Mouse (Mus musculus) embryo, embryonic 11 days (tissue): ENCODE measurements around the gene Ccnh.
A peak's percentile ranks its signal among the peaks of the same experiment; 100 is the strongest.
"Not testable (repeated sequence)": the region's sequence is repeated elsewhere in the genome, so short reads cannot be mapped to it uniquely, and the experiment has no call there.

Experiments
- DNase-seq: peaks from one replicate; pipeline ENCODE4 v3.0.0-alpha.2; 2015

The Ccnh gene

DNA sequence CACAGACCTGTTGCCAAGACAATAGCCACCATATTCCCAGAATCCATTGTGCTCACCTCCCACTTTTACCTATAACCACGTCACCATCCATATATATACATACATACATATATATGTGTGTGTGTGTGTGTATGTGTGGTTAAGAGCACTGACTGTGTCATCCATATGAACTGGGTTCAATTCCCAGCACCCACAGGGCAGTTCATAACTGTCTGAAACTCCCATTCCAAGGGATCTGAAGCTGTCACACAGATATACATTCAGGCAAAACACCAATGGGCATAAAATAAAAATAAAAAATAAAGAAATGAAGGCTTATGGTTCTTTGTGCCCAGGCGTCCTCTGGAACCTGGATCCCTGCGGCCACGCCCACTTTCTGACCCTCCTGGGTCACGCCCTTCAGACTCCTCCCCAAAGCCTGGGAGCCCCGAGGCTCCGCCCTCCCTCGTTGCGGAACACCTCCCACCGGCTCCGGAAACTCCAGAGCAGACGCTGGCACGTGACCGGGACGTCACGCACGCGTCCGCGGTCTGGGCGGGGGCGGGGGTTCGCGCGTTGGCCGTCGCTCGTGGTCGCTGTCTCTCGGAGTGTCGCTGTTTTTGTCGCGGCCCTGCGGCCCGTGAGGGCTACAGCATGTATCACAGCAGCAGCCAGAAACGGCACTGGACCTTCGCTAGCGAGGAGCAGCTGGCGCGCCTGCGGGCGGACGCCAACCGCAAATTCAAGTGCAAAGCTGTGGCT, at the start of gene Ccnh:
Ccnh (plus strand) TSS at position 506 of the 741 bp plus-strand sequence.
- DNase-seq: peak; percentile 96

DNA sequence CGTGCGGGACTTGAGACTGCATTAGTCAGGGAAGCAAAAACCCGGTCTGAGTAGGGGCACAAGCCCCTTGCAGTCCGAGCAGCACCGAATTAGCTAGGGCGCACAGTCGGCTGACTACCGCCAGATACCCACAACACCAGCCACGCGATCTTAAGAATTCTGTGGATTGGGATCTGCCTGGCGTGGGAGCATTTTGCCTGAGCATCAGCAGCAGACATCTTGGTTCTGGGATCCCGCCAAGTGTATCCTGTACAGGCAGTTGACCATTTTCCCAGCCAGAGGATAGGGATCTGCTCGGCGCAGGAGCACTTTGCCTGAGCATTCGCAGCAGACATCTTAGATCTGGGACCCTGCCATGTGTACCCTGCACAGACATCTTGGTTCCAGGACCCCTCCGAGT, 45.8 kb upstream of the Ccnh start:
- not testable (repeated sequence) for DNase-seq

DNA sequence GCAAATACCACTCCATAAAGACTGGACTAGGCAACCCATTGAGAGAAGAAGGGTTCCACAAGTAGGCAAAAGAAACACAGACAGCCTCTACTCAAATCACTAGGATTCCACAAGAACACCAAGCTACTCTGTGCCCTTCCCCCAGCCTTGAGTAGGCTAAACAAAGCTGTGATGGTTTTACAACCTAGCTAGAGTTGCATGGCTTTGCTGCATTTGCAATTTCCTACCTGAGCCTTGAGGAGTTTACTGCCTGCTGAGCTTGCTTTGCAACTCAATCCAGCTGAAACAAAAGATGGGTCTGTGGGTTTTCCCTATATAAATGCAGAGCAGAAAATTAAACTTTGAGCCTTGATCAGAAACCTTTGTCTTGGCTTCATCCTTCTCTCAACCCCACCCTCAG, 42.7 kb upstream of the Ccnh start:
- DNase-seq: no peak

DNA sequence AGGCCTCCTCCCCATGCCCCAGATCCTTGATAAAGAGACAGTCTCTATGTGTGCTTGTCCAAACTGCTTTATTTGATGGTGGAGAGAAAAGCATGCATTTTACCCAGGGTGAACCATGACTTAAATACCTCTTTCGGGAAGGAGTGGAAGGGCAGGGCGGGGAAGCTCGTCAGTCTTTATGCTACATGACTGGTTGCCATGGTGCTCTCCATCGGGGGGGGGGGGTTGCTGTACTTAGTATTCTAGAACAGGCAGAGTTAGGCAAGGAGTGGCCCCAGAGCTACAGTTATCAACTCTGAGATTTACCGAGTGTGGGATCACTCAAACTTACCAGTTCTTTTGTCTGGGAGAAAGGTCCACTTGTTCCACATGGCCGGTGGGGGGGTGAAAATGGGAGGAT, 34.5 kb upstream of the Ccnh start:
- DNase-seq: no peak

DNA sequence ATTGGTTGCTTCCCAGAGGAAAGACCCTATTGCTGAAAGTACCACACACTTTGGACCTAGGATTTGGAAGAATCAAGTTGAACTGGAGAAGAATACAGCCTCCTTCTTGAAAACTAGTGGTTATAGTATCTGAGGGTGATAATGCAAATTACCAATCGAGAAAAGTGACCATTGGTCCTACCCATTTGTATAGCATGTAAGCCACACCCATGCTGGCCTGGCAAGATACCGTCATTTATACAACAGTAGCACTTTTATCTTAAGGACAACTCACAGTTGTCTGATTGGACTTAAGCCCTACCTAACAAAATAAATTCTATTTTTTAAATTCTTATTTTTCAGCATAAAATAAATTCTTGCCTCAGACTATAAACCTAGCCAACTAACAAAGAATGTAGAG, 29.2 kb upstream of the Ccnh start:
- DNase-seq: no peak

DNA sequence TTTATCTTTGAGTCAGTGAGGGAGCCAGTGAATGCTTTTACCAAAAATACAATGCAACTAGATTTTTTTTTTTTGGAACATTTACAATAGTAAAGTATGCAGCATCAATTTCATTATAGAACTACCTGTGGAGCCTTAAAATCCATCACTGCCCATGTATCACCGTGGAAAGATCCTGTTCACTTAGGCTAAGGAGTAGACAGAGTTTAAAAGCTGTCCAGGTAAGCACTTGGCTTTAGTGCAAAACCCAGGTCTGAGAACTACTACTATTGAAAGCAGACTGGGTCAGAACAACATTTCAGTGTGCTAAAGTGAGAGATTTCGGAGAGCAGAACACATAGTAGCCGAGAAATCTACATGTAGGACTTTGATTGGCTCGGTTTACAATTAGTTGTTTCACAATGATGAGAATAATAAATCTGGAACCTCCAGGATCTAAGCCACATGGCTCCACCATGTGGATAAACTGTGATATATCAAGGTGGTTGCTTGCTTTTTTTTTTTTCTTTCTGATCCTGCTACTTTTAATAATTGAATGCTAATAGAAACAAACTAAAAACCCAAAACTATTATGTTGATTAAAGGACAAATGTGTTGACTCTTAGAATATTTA, 24.6 kb upstream of the Ccnh start:
- peak; percentile 13 for DNase-seq

DNA sequence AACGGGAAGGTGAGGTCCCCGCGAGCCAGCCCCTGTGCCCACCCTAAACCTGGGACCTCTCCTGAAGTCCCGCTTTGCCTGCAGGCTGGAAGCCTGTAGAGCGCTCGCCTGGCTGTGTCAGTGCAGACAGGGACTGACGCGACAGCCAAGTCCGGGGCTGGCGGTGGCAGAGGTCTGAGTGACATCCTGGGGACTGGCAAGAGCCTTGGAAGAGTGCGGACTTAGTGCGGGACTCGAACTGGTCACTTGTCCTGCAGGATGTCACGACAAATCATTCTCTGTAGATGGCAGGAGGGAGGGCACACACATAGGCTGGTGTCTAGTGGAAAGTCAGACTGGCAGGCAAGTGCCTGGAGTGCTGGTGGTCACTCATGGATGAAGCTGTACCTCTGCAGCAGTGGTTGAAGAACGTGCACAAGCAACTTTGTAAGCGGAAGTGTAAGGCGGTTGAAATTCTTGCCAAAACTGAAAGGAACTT, 475 bp downstream of the Ccnh start:
- no peak for DNase-seq

DNA sequence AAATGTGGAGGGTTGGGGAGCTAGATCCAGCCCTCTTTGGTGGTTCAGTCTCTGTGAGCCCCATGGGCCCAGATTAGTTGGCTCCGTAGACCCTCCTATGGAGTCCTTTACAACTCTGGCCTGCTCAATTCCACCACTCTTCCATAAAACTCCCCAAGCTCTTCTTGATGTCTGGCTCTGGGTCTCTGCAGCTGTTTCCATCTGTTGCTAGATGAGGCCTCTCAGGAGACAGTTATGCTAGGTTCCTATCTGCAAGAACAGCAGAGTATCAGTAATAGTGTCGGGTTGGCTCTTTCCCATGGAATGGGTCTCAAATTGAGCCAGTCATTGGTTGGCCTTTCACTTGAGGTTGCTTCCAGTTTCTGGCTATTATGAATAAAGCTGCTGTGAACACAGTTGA, 2.0 kb downstream of the Ccnh start:
- DNase-seq: no peak

DNA sequence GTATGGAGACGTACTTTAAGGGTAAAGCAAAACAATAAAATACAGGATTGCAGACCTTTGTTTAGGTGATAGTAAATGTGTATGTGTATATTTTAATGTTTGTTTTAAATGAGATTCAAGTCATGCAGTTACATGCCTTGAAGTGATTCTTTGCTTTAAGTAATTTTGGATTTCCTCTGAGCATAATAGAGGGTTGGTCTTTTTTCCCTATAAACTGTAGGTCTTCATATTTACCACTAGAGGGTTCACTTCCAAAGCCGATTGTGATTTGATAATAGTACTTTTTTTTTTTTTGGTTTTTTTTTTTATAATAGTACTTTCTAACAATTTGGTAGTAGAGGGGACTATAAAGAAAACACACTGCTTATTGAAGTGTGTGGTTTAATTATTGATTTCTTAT, 18.3 kb downstream of the Ccnh start:
- peak; percentile 2 for DNase-seq

DNA sequence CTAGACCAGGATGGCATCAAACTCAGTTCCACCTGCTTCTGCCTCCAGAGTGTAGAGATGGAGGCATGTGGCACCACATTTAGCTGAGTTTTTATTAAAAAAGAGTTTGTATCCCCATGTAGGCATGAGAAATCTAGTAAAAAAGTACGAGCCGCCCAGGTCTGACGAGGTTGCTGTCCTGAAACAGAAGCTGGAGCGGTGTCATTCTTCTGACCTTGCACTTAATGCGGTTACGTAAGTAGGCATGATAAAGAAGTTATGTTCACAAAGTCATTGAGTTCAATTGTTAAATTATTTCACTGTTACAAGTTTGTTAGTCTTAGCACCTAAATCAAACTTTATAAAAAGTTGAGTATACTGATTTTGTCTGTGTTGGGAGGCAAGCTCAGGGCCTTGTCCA, 19.4 kb downstream of the Ccnh start:
- no peak for DNase-seq

DNA sequence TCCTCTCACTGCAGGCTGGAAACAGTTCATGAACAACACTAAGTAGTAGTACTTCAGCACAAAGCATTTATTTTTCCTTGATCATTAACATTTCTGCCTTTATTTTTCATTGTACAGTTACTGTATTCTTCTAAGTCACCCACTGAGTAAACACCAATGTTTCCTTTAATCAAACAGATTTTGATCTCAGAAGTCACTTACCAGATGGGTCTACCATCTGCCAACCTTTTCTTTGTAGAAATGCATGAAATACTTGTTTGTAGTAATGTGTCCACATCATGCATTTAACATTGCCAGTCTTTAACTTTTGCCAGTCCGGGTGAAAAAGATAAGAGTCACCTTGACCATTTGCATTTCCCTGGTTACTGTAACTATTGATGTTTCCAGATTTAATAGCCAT, 21.1 kb downstream of the Ccnh start:
- no peak for DNase-seq

DNA sequence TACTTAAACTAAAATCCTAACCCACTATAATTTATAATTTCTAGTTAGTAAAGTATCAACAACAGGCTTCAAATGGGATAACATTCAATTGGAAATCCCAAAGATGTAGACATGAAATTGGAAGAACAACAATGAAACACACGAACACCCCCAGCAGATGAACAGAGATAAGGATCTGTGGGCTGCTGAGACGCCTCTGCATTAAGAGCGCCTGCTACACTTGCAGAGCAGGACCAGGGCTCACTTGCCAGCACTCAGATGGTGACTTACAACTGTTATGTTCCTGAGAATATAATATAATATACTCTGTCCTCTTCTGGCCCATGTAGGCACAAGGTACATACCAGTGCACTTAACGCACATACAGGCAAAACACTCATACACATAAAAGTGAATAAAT, 29.4 kb downstream of the Ccnh start:
- DNase-seq: peak; percentile 2

DNA sequence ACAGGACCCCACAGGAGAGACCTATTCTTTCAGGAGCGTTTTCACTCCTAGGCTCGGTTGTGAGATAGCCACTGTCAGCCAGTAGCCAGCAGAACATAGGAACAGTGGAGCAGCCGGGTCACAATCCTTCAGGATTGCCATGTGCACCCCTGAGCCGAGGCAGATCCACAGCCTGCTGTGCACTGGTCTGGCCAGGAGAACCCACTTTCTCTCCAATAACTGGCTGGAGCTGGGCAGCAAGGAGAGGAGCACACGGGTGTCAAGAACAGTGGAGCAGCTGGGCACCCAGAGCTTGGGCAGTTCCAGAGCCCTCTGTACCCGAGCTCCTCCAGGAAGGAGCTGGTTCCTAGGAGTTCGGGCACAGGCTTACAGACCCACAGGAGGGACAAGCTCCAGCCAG, 49.6 kb downstream of the Ccnh start:
- no peak for DNase-seq
